Mouse (Mus musculus) cerebellum, adult 2 months (tissue): ENCODE measurements around the gene Des.

Source experiments
- CTCF ChIP-seq: fragments of 200-500 bp; IDR thresholded peaks from 2 replicates; pipeline ENCODE4 v1.5.1; 2011; ENCODE audit warnings: low read depth, mild to moderate bottlenecking, control low read depth, low read length, moderate library complexity, borderline replicate concordance; ENCODE audit not compliant: insufficient read depth
- POLR2A ChIP-seq: fragments of 200-500 bp; IDR thresholded peaks from 2 replicates; pipeline ENCODE4 v1.6.1; 2011; ENCODE audit warnings: low read length, control low read depth, borderline replicate concordance; ENCODE audit not compliant: insufficient read depth

GRCm38 (mm10) chr1:75384470-75385141 lies 24.5 kb downstream of the Des start:
- no peak for TF ChIP-seq CTCF
- TF ChIP-seq POLR2A = no peak
